Mouse (Mus musculus) G1E (cell line): ENCODE measurements around the gene Stc2.

Experiments used
- CTCF ChIP-seq: IDR thresholded peaks from 2 replicates; pipeline ENCODE4 v1.5.1; 2012; ENCODE audit warnings: low read depth, low read length, inconsistent platforms, mixed read lengths
- GATA1 ChIP-seq: IDR thresholded peaks from 2 replicates; pipeline ENCODE4 v1.6.1; 2012; ENCODE audit warnings: borderline replicate concordance, low read length, inconsistent platforms, mixed read lengths
- POLR2AphosphoS5 ChIP-seq: IDR thresholded peaks from 2 replicates; pipeline ENCODE4 v1.6.1; 2012; ENCODE audit warnings: low read depth, low read length, inconsistent platforms; ENCODE audit not compliant: insufficient replicate concordance
- TAL1 ChIP-seq: conservative IDR thresholded peaks from 2 replicates; pipeline ENCODE4 v1.6.1; 2012; ENCODE audit warnings: low read depth, low read length, inconsistent platforms, mixed read lengths

DNA sequence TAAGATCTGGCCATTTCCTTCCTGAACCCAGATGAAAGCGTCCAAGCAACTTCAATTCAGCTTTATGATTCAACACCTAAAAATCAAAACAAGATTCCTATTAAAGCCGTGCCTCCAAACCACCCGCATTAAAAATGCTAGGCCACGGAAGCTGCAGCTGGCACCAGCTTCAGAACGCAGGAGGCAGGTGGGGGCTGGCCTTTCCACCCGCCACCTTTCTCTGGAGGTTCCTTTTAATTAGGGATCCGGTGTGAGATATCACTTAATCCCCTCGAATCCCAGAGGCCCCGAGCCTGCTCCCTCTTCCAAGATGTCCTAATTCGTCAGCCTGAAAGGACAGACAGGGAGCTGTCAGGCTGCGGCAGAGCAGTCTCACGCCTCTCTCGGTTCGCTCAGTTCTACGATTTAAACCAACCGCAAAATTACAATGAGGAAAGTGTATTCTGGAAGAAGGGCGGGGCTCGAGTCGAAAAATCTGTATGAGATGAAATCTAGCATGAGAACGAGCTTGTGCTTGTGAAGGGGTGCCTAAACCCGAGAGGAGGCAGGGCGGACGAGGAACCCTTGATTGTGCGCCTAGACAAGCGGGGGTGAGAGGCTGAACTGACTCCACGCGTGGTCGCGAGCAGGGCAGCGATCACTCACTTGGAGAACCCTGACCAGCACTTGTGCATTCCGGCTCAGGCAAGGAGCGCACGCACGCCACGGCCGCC lies 1.5 kb downstream of the Stc2 start:
- TF ChIP-seq CTCF, result no peak
- TF ChIP-seq GATA1, result no peak
- TF ChIP-seq TAL1, result no peak
- no peak for TF ChIP-seq POLR2AphosphoS5
